Mouse (Mus musculus): ENCODE results near the gene Mbd6.

- no peak for TF ChIP-seq CTCF (IDR thresholded peaks at IDR 0.05; ENCODE audit: low read depth, low read length)
- no peak for TF ChIP-seq POLR2A (IDR thresholded peaks at IDR 0.05; ENCODE audit: extremely low read depth, insufficient read depth, low read length)
Measured at GRCm38 (mm10) chr10:127262548-127263398, 26.0 kb downstream of the Mbd6 start, which contains the start of gene Kif5a.

All from liver, adult 2 months (tissue).